Mouse (Mus musculus): ENCODE measurements around the gene Ccnk. TPM values are rescaled to one million over a fixed set of nuclear protein-coding genes. Genes with fewer than 3 reads are reported as not detected.

Ccnk gene
- total RNA-seq, 2 experiments from 2014 or later, result 92.4 to 148 TPM

- DNase-seq, result peak; percentile 74
- H3K4me3 ChIP-seq, result no peak overlapping the region
- TF ChIP-seq CTCF (IDR thresholded peaks at IDR 0.05), result peak; percentile 74
- no peak overlapping the region for H3K27ac ChIP-seq
- intact Hi-C loops (cut with DNase I), result loop anchor here (2.0 kb wide), 1 partner anchor 75 kb away; no protein-coding TSS in a partner anchor
These were observed 38.2 kb downstream of the Ccnk start for GRCm38 (mm10) chr12:108217572-108217971.

GRCm38 (mm10) chr12:108219163-108219562 is 39.8 kb downstream of the Ccnk start:
- intact Hi-C loops (cut with DNase I), result no loop called here
- no peak for DNase-seq
- no peak for TF ChIP-seq CTCF (IDR thresholded peaks at IDR 0.05)
- Histone ChIP-seq H3K4me3 (no peak overlapping the region), H3K27ac (no peak overlapping the region)

- DNase-seq, result no peak
- no peak for TF ChIP-seq CTCF (IDR thresholded peaks at IDR 0.05)
- Histone ChIP-seq H3K27ac (no peak overlapping the region), H3K4me3 (no peak overlapping the region)
- intact Hi-C loops (cut with DNase I), result no loop called here
These were observed 40.6 kb downstream of the Ccnk start for GRCm38 (mm10) chr12:108219825-108220616.

GRCm38 (mm10) chr12:108220621-108221020 is 41.2 kb downstream of the Ccnk start:
- no peak for DNase-seq

DNA sequence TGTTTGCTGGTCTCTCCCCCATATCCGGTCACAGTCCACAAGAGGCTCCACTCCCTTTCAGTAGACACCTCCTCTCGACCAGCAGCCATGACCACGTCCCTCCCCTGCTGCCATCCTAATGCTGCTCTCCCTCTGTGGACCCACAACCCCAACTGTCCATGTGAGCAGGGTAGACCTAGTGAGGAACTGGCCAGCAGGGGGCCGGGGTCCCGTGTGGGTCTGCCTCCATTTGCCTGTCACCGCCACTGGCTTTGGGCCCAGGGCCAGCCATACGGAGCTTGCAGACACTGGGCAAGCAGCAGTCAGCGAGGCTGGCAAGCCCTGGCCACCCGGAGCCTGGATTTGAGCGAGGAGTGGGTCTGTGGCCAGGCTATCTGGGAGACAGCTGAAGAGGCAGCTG is 41.8 kb downstream of the Ccnk start:
- DNase-seq, result no peak
- no peak overlapping the region for H3K4me3 ChIP-seq
- H3K27ac ChIP-seq, result no peak overlapping the region
- intact Hi-C loops (cut with DNase I), result no loop called here
- no peak for TF ChIP-seq CTCF (IDR thresholded peaks at IDR 0.05)

More at GRCm38 (mm10) chr12:108220621-108221020, 41.2 kb downstream of the Ccnk start:
- Histone ChIP-seq H3K4me3 (no peak overlapping the region), H3K27ac (no peak overlapping the region)
- intact Hi-C loops (cut with DNase I), result no loop called here
- TF ChIP-seq CTCF (IDR thresholded peaks at IDR 0.05), result no peak

DNA sequence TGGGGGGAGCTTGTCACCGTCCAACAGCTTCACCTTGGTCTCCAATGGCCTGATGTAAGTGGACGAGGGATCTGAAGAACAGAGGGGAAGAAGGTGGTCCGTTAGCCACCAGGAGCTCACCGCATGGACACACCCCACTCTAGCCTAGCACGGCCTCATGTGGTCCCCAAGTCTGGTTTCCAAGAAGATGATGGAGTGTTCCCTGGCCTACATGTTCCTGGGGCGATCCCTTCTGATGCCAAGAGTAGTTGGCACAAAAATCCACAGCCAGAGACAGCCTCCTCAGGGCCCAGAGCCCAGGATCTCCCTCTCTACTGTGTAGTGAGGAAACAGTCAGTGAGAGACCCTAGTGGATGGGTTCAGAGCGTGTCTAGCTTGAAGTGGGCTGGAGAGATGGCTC is 42.3 kb downstream of the Ccnk start:
- no peak for TF ChIP-seq CTCF (IDR thresholded peaks at IDR 0.05)
- Histone ChIP-seq H3K4me3 (no peak overlapping the region), H3K27ac (no peak overlapping the region)
- intact Hi-C loops (cut with DNase I), result no loop called here
- DNase-seq, result no peak

- intact Hi-C loops (cut with DNase I), result no loop called here
- DNase-seq, result no peak
- Histone ChIP-seq H3K27ac (peak overlapping the region; percentile 49; the same call in 1 of the 2 replicates), H3K4me3 (no peak overlapping the region)
- TF ChIP-seq CTCF (IDR thresholded peaks at IDR 0.05), result no peak
These were observed 44.0 kb downstream of the Ccnk start for GRCm38 (mm10) chr12:108223357-108223756.

GRCm38 (mm10) chr12:108225781-108226180 is 46.4 kb downstream of the Ccnk start:
- Histone ChIP-seq H3K27ac (no peak overlapping the region), H3K4me3 (no peak overlapping the region)
- TF ChIP-seq CTCF (IDR thresholded peaks at IDR 0.05), result no peak
- no peak for DNase-seq
- intact Hi-C loops (cut with DNase I), result no loop called here

DNA sequence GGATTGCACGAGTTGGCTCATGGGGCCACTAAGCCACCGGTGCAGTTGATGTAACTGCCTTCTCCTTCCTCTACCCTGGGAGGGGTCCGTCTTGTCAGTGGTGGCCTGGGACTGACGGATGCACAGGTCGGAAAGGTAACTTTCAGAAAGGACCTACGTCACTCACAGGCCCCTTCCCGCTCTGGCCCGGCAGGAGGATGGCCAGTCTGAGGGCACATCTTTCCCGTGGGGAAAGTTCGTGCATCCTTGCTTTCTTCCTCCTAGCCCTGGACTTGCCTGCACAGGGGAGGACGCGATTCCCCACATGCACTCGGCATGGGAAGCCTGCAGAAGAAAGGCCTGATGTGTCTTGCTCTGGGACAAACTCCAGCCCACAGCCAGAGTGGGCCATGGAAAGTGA is 46.8 kb downstream of the Ccnk start:
- no peak overlapping the region for H3K4me3 ChIP-seq
- no peak for DNase-seq
- TF ChIP-seq CTCF (IDR thresholded peaks at IDR 0.05), result no peak
- H3K27ac ChIP-seq, result no peak overlapping the region
- intact Hi-C loops (cut with DNase I), result no loop called here

GRCm38 (mm10) chr12:108226941-108227340 is 47.6 kb downstream of the Ccnk start:
- intact Hi-C loops (cut with DNase I), result no loop called here
- Histone ChIP-seq H3K27ac (no peak overlapping the region), H3K4me3 (no peak overlapping the region)
- TF ChIP-seq CTCF (IDR thresholded peaks at IDR 0.05), result no peak
- no peak for DNase-seq

DNA sequence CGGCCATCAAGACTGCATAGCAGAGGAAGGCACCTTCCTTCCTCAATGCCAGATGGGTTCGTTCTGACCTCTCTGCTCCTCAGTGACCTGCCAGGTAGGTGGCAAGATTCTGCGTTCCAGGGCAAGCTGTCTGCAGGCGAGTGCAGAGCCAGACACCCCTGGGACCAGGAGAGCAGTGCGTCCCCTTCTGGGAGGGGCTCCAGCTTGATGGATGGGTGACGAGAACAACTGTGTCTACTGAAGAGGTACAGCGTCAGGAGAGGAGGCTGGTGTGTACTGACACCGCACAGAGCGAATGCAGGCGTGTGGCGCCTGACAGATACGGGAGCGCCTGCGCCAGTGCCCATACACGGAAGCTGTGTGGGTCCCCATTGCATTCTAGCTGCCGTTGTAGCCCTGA is 48.1 kb downstream of the Ccnk start:
- Histone ChIP-seq H3K4me3 (no peak overlapping the region), H3K27ac (no peak overlapping the region)
- intact Hi-C loops (cut with DNase I), result no loop called here
- DNase-seq, result no peak
- no peak for TF ChIP-seq CTCF (IDR thresholded peaks at IDR 0.05)

GRCm38 (mm10) chr12:108230077-108230476 is 50.7 kb downstream of the Ccnk start:
- no peak for TF ChIP-seq CTCF (IDR thresholded peaks at IDR 0.05)
- H3K4me3 ChIP-seq, result no peak overlapping the region
- no peak for DNase-seq
- H3K27ac ChIP-seq, result no peak overlapping the region
- intact Hi-C loops (cut with DNase I), result no loop called here

DNA sequence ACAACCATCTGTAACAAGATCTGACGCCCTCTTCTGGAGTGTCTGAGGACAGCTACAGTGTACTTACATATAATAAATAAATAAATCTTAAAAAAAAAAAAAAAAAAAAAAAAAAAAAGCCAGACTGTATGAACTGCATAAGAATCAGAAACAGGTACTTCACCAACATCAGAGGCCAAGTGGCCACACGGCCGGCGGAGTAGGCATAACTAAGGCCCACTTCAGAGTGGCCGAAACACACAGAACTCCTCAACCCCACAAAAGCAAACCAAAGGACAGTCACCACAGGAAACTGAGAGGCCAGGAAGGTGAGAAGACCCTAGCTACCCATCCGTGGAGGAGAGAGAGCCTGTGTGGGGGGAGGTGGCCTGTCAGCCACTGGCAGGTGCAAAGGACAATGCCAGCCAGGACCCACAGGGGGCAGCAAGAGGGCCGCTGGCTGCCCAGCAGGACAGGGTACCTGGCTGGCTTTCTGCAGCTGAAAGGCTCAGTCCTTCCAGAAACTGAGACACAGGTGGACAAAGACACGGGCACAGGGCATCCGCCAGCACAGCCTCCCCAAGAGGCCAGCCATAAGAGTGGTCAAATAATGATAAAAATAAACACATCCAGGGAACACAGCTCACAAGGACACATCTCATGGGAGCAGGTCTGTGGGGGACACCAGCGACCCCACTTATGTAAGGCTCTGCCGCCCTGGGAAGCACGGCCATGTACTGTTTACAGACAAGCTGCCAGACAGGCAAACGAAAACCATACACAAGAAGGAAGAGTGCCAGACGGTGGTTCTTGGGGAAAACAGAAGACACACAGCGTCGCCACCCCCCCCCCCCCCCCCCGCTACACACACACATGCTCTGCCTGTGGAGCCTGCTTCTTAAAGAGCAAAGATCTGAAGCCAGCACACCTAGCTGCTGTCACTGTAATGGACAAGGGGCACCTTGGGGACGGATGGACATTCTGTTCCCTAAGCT is 51.7 kb downstream of the Ccnk start:
- DNase-seq, result peak; percentile 81
- peak; percentile 83 for TF ChIP-seq CTCF (IDR thresholded peaks at IDR 0.05)
- intact Hi-C loops (cut with DNase I), result no loop called here
- Histone ChIP-seq H3K4me3 (no peak overlapping the region), H3K27ac (peak overlapping the region; percentile 35; the same call in 1 of the 2 replicates)
